Mouse (Mus musculus): ENCODE results near the gene Dnph1.

Dnph1 gene

GRCm38 (mm10) chr17:46502775-46503174 is 6.3 kb downstream of the Dnph1 start:
- intact Hi-C loops (cut with DNase I): no loop called here

- intact Hi-C loops (cut with DNase I): no loop called here
Measured at GRCm38 (mm10) chr17:46503847-46504638, 7.5 kb downstream of the Dnph1 start.

- intact Hi-C loops (cut with DNase I): no loop called here
Measured at GRCm38 (mm10) chr17:46505617-46506016, 9.1 kb downstream of the Dnph1 start.

GRCm38 (mm10) chr17:46511059-46511710 is 14.7 kb downstream of the Dnph1 start:
- intact Hi-C loops (cut with DNase I): no loop called here

GRCm38 (mm10) chr17:46513329-46513728 is 16.8 kb downstream of the Dnph1 start:
- intact Hi-C loops (cut with DNase I): no loop called here

GRCm38 (mm10) chr17:46519971-46520370 is 23.5 kb downstream of the Dnph1 start:
- intact Hi-C loops (cut with DNase I): loop anchor here (10.0 kb wide), 1 partner anchor 195 kb away; the partner anchor contains the start of gene Pex6

GRCm38 (mm10) chr17:46520385-46520979 is 24.0 kb downstream of the Dnph1 start:
- intact Hi-C loops (cut with DNase I): loop anchor here (10.0 kb wide), 1 partner anchor 194 kb away; the partner anchor contains the start of gene Pex6

GRCm38 (mm10) chr17:46521174-46521573 is 24.7 kb downstream of the Dnph1 start:
- intact Hi-C loops (cut with DNase I): loop anchor here (10.0 kb wide), 1 partner anchor 194 kb away; the partner anchor contains the start of gene Pex6

GRCm38 (mm10) chr17:46521963-46522668 is 25.6 kb downstream of the Dnph1 start:
- intact Hi-C loops (cut with DNase I): loop anchor here (10.0 kb wide), 1 partner anchor 193 kb away; the partner anchor contains the start of gene Pex6

- intact Hi-C loops (cut with DNase I): loop anchor here (2.0 to 10.0 kb wide), 3 partner anchors 62 to 190 kb away; partner anchors contain the start of gene Pex6
Measured at GRCm38 (mm10) chr17:46525065-46525464, 28.6 kb downstream of the Dnph1 start.

GRCm38 (mm10) chr17:46525579-46526307 is 29.2 kb downstream of the Dnph1 start:
- intact Hi-C loops (cut with DNase I): loop anchor here (2.0 to 10.0 kb wide), 3 partner anchors 62 to 189 kb away; partner anchors contain the start of gene Pex6

- intact Hi-C loops (cut with DNase I): no loop called here
Measured at GRCm38 (mm10) chr17:46543661-46544060, 47.1 kb downstream of the Dnph1 start.

GRCm38 (mm10) chr17:46545813-46546564 is 49.5 kb downstream of the Dnph1 start, which contains the start of gene Cul9:
Gene Cul9, minus strand, starts transcription at chr17:46546388.
- intact Hi-C loops (cut with DNase I): no loop called here

GRCm38 (mm10) chr17:46546591-46546990 is 50.1 kb downstream of the Dnph1 start:
- intact Hi-C loops (cut with DNase I): no loop called here

- intact Hi-C loops (cut with DNase I): no loop called here
Measured at GRCm38 (mm10) chr17:46546995-46547394, 50.5 kb downstream of the Dnph1 start.

- intact Hi-C loops (cut with DNase I): no loop called here
Measured at GRCm38 (mm10) chr17:46547923-46548322, 51.4 kb downstream of the Dnph1 start.

GRCm38 (mm10) chr17:46548741-46549140 is 52.2 kb downstream of the Dnph1 start:
- intact Hi-C loops (cut with DNase I): no loop called here

GRCm38 (mm10) chr17:46549193-46549592 is 52.7 kb downstream of the Dnph1 start:
- intact Hi-C loops (cut with DNase I): no loop called here
